Mouse (Mus musculus) liver, embryonic 14.5 days (tissue): Measurements from ENCODE around the gene Slc25a33. TPM values are rescaled to one million over a fixed set of nuclear protein-coding genes. Genes with fewer than 3 reads are reported as not detected.
A peak's percentile ranks its signal among the peaks of the same experiment; 100 is the strongest.

ENCODE experiments used
- ATAC-seq: fragments of 200-750 bp; cut with Nextera tagmentation; 2 replicates; pipeline ENCODE4 v1.8.0; 2017; ENCODE audit warnings: moderate number of reproducible peaks, mild to moderate bottlenecking, moderate library complexity; ENCODE audit not compliant: insufficient read depth
- DNase-seq, 3 experiments: peaks; one replicate each; pipeline ENCODE4 v3.0.0-alpha.2; 2012 to 2013; ENCODE audit warnings: low read depth in 3 of 3, low spot score in 3 of 3
- H3K27ac ChIP-seq: fragments of 300-500 bp; sonication (generic); 2 replicates; pipeline ENCODE4 v1.5.1; 2014; ENCODE audit warnings: moderate library complexity, mild to moderate bottlenecking, control low read depth, inconsistent platforms
- H3K27me3 ChIP-seq: fragments of 300-500 bp; sonication (generic); 2 replicates; pipeline ENCODE4 v1.6.1; 2014; ENCODE audit warnings: mild to moderate bottlenecking, low read length, moderate library complexity; ENCODE audit not compliant: control insufficient read depth, insufficient read depth
- H3K36me3 ChIP-seq: fragments of 300-500 bp; sonication (generic); replicated peaks from 2 replicates; pipeline ENCODE4 v1.6.1; 2014; ENCODE audit warnings: low read depth; ENCODE audit not compliant: control insufficient read depth, insufficient read depth
- H3K4me1 ChIP-seq, 2 experiments: fragments of 200-500 bp in 1 of 2; fragments of 300-500 bp in 1 of 2; sonication (generic) in 1 of 2; replicated peaks; 2 replicates each; pipeline ENCODE4 v1.6.1; 2012 to 2014; ENCODE audit warnings: antibody characterized with exemption in 1 of 2, inconsistent platforms in 1 of 2, low read length in 1 of 2; ENCODE audit not compliant: control insufficient read depth in 2 of 2, insufficient read depth in 2 of 2
- H3K4me2 ChIP-seq: fragments of 300-500 bp; sonication (generic); 2 replicates; pipeline ENCODE4 v1.6.1; 2014; ENCODE audit warnings: low read depth, mild to moderate bottlenecking, control low read depth, moderate library complexity
- H3K4me3 ChIP-seq, 2 experiments: fragments of 200-500 bp in 1 of 2; fragments of 300-500 bp in 1 of 2; sonication (generic) in 1 of 2; 2 replicates each; pipeline ENCODE4 v1.5.1; 2012 to 2014; ENCODE audit warnings: low read depth in 2 of 2, low read length in 2 of 2, mild to moderate bottlenecking in 2 of 2, control low read depth in 1 of 2, inconsistent platforms in 1 of 2, moderate library complexity in 1 of 2; ENCODE audit not compliant: insufficient read depth in 1 of 2
- H3K9ac ChIP-seq: fragments of 300-500 bp; sonication (generic); replicated peaks from 2 replicates; pipeline ENCODE4 v1.6.1; 2014; ENCODE audit warnings: mild to moderate bottlenecking, control low read depth, moderate library complexity
- H3K9me3 ChIP-seq: fragments of 300-500 bp; sonication (generic); 2 replicates; pipeline ENCODE4 v1.6.1; 2016; ENCODE audit warnings: low read length, mixed read lengths; ENCODE audit not compliant: control insufficient read depth
- CTCF ChIP-seq: IDR thresholded peaks from 2 replicates; pipeline ENCODE4 v1.5.1; 2016; ENCODE audit warnings: antibody characterized with exemption, low read depth, control low read depth
- EP300 ChIP-seq: IDR thresholded peaks from 2 replicates; pipeline ENCODE4 v1.6.1; 2016; ENCODE audit warnings: antibody characterized with exemption, low read depth
- WGBS: fragments of 180-500 bp; shearing (Covaris S2); extraction: QIAGEN DNeasy Blood & Tissue Kit; methylation state at CpG from one replicate; pipeline ENCODE4 v1.1.7; 2014; ENCODE audit not compliant: insufficient replicate concordance; 5-methylcytosine and 5-hydroxymethylcytosine counted together
- polyA plus RNA-seq, 2 experiments: library from polyadenylated mRNA; depleted of rRNA in 1 of 2; stranded (reverse) in 1 of 2; unstranded in 1 of 2; fragments of >200 nt; fragmentation: Nextera tagmentation in 1 of 2; extraction: Ambion mirVana in 1 of 2; gene quantifications; 2 replicates each; pipeline versions ENCODE4 v1.2.1 to v1.2.3; 2012 to 2014

Slc25a33 gene
- polyA plus RNA-seq (2012; rRNA removed) (3.3 and 4.8 TPM in 2 replicates), polyA plus RNA-seq (2014; fragmentation: Nextera tagmentation; extraction: Ambion mirVana) (7.8 and 9.8 TPM in 2 replicates)

DNA sequence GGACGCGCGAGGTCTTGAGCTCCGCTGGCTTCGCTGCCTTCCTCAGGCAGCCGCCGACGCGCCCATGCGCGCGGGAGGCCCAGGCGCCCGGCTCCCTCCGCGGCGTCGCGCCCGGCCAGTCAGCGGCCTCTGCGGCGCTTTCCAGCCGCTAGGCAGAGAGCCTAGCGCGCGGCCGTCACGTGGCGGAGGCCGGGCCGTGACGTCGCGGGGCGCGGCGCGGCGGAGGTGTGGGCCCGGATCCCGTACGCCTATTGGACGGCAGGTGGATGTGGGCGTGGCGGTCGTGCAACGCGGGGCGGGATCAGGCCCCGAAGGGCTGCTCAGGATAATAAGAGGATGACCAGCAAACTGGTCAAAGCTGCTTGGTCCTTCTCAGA lies at the start of gene Slc25a33:
Gene Slc25a33, minus strand, starts transcription at position 184 of the 377 bp plus-strand sequence.
- peak; percentile 98 for ATAC-seq
- no peaks in the 10 kb centered on the region for H3K36me3 ChIP-seq
- no peak within 1 kb of the TSS for H3K27ac ChIP-seq
- WGBS: under 1% methylated on average over 47 of the region's 51 CpGs
- TF ChIP-seq CTCF (no peak), EP300 (no peak)
- H3K9me3 ChIP-seq: no peaks in the 10 kb centered on the region
- peak within 1 kb of the TSS; percentile 55 to 63 for H3K4me3 ChIP-seq
- peak; percentile 75 to 83 (median 78) for DNase-seq
- H3K9ac ChIP-seq: peak within 1 kb of the TSS; percentile 60
- peak within 1 kb of the TSS; percentile 71 for H3K4me2 ChIP-seq
- H3K27me3 ChIP-seq: no peaks in the 10 kb centered on the region
- peaks cover 0 to 4% of the 10 kb centered on the region in 2 experiments; a peak in 1 of 4 replicates for H3K4me1 ChIP-seq

- Histone ChIP-seq H3K4me1 (no peaks in the 10 kb centered on the region), H3K4me3 (no peak overlapping the region), H3K36me3 (no peaks in the 10 kb centered on the region), H3K27me3 (no peaks in the 10 kb centered on the region), H3K9me3 (no peaks in the 10 kb centered on the region), H3K9ac (no peak overlapping the region), H3K4me2 (no peak overlapping the region), H3K27ac (no peak overlapping the region)
- ATAC-seq: no peak
- no peak for TF ChIP-seq EP300
- TF ChIP-seq CTCF: no peak
- 55% methylated on average over 7 of the region's 7 CpGs for WGBS
- no peak for DNase-seq
These were observed 48.6 kb upstream of the Slc25a33 start for GRCm38 (mm10) chr4:149822586-149823196.

DNA sequence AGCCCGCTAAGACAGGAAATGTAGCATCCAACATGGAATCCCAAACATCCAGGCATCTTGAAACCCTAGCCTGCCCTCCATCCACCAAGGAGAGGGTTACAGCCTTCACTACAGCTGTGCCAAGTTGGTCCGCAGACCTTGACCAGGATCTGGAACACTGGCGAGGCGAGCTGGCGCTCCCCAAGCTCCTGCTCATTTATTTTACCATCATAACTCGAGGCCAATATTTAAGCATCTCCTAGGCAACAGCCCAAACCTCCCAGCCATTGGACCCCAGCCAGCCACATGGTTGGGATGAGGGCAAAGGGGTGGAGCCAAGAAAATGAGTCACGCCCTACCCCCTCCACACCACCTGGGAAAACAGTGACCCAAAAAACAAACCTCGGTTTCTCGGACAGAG lies 48.0 kb upstream of the Slc25a33 start:
- H3K36me3 ChIP-seq: no peaks in the 10 kb centered on the region
- no peak overlapping the region for H3K4me2 ChIP-seq
- TF ChIP-seq EP300: no peak
- TF ChIP-seq CTCF: no peak
- no peak overlapping the region for H3K27ac ChIP-seq
- ATAC-seq: no peak
- H3K27me3 ChIP-seq: no peaks in the 10 kb centered on the region
- no peak overlapping the region for H3K9ac ChIP-seq
- H3K4me3 ChIP-seq: no peak overlapping the region
- no peaks in the 10 kb centered on the region for H3K9me3 ChIP-seq
- no peak for DNase-seq
- 55% methylated on average over 9 of the region's 9 CpGs for WGBS
- H3K4me1 ChIP-seq: no peaks in the 10 kb centered on the region

GRCm38 (mm10) chr4:149820569-149820968 lies 46.5 kb upstream of the Slc25a33 start:
- H3K4me2 ChIP-seq: no peak overlapping the region
- H3K4me3 ChIP-seq: no peak overlapping the region
- no peaks in the 10 kb centered on the region for H3K4me1 ChIP-seq
- DNase-seq: no peak
- no peaks in the 10 kb centered on the region for H3K36me3 ChIP-seq
- no peak overlapping the region for H3K9ac ChIP-seq
- no peaks in the 10 kb centered on the region for H3K9me3 ChIP-seq
- no peak for ATAC-seq
- H3K27me3 ChIP-seq: no peaks in the 10 kb centered on the region
- 25% methylated on average over 6 of the region's 6 CpGs for WGBS
- no peak for TF ChIP-seq EP300
- TF ChIP-seq CTCF: no peak
- no peak overlapping the region for H3K27ac ChIP-seq

DNA sequence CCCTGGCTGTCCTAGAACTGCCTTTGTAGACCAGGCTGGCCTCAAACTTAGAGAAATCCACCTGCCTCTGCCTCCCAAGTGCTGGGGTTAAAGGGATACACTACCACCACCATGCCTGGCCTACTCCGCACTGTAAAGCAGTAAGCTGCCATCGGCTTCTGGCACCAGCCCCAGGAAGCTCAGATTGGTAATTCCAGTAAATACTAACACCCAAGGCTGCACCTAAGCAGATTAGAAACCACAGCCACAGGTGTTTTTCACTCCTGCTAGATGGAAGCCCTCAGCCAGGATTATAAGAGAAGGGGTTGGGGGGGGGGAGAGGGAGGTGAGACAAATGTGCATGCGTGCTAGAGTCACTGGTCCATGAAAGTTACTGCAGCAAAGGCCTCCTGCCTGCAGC lies 45.1 kb upstream of the Slc25a33 start:
- H3K27ac ChIP-seq: no peak overlapping the region
- DNase-seq (no peak), ATAC-seq (no peak)
- H3K4me2 ChIP-seq: no peak overlapping the region
- H3K9ac ChIP-seq: no peak overlapping the region
- H3K4me3 ChIP-seq: no peak overlapping the region
- no peaks in the 10 kb centered on the region for H3K36me3 ChIP-seq
- no peak for TF ChIP-seq EP300
- TF ChIP-seq CTCF: no peak
- H3K9me3 ChIP-seq: no peaks in the 10 kb centered on the region
- WGBS: 69% methylated on average over 3 of the region's 3 CpGs
- H3K27me3 ChIP-seq: no peaks in the 10 kb centered on the region
- no peaks in the 10 kb centered on the region for H3K4me1 ChIP-seq
